Mouse (Mus musculus): ENCODE measurements around the gene Shank2.

- TF ChIP-seq CTCF (IDR thresholded peaks at IDR 0.05; ENCODE audit: control insufficient read depth, insufficient read depth, low read length), result peak; percentile 48; the same call in 1 of the 2 replicates
- no peak for TF ChIP-seq POLR2A (IDR thresholded peaks at IDR 0.05; ENCODE audit: borderline replicate concordance, control insufficient read depth, low read depth, low read length)
These were observed 22.9 kb upstream of the Shank2 start for GRCm38 (mm10) chr7:143978741-143979371.

All from bone marrow, adult 2 months (tissue).